Mouse (Mus musculus) adrenal gland, adult 18-20 months (tissue): Measurements from ENCODE around the gene Zfr. TPM values are rescaled to one million over a fixed set of nuclear protein-coding genes. Genes with fewer than 3 reads are reported as not detected.

Source experiments
- DNase-seq, 2 experiments: peaks; one replicate each; pipeline ENCODE4 v3.0.0; 2021 to 2022; ENCODE audit warnings: low spot score in 2 of 2
- microRNA-seq, 2 experiments: library from miRNA; unstranded; fragments of <30 nt; microRNA quantifications; one replicate each; pipeline ENCODE4 v1.2.0; 2021; ENCODE audit warnings: borderline number of aligned reads in 2 of 2
- total RNA-seq, 2 experiments: library from RNA; stranded (reverse); gene quantifications; 1 replicate in 1 of 2; 2 replicates in 1 of 2; pipeline ENCODE4 v1.2.3; 2021

Gene Zfr
- total RNA-seq, 2 experiments from 2014 or later, result 178 to 179 TPM

GRCm38 (mm10) chr15:12233021-12233420 lies 115.4 kb downstream of the Zfr start:
- DNase-seq, result no peak

Small RNA genes within 50 kb of the gene (microRNA-seq; reads per million reads assigned to microRNA genes)
- gene Mir1898, result 0 reads per million in 2 experiments

Other genes with a start within 250 kb of the Zfr start
- gene Npr3, start 210.5 kb upstream of the Zfr start, total RNA-seq, result 10 to 100 TPM; 12.6 to 55.5 TPM
- gene Sub1, start 120.8 kb upstream of the Zfr start, total RNA-seq, result 100 to 1,000 TPM; 203 to 249 TPM
- 10 to 100 TPM; 17.6 to 24.1 TPM for gene Mtmr12, start 87.2 kb downstream of the Zfr start, total RNA-seq
- 100 to 1,000 TPM; 131 to 161 TPM for gene Golph3, start 203.6 kb downstream of the Zfr start, total RNA-seq
- gene 1810049J17Rik, start 204.1 kb downstream of the Zfr start, total RNA-seq, result 1 to 10 TPM in 1 of 2 experiments, under 1 TPM in 1; 0.77 to 1.6 TPM